Mouse (Mus musculus) lung, postnatal 0 days (tissue): Measurements from ENCODE around the gene Oxa1l.

Experiments used
- CTCF ChIP-seq: IDR thresholded peaks from 2 replicates; pipeline ENCODE4 v1.5.1; 2016; ENCODE audit warnings: antibody characterized with exemption, mild to moderate bottlenecking
- EP300 ChIP-seq: IDR thresholded peaks from 2 replicates; pipeline ENCODE4 v1.6.1; 2016; ENCODE audit warnings: antibody characterized with exemption, mild to moderate bottlenecking, control low read depth

DNA sequence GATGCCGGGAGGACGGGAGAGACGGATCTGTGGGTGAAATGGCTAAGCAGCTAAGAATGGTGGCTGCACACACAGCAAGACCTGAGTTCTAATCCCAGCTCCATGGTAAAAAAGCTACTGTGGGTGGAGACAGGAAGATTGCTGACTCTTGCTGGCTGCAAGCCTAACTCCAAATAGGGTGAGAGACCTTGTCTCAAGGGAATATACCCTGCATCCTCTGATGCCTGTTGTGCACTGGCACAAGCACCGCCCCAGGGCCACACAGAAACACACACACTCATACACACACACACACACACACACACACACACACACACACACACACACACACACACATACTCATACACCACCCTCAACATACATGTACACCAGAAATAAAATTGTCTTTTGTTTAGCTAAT lies 56.2 kb downstream of the Oxa1l start:
- TF ChIP-seq CTCF (no peak), EP300 (no peak)
